Mouse (Mus musculus): ENCODE data around the gene H2-Q2. TPM values are rescaled to one million over a fixed set of nuclear protein-coding genes. Genes with fewer than 3 reads are reported as not detected.
"Not testable (repeated sequence)": the region's sequence is repeated elsewhere in the genome, so short reads cannot be mapped to it uniquely, and the experiment has no call there.

Gene H2-Q2
- polyA plus RNA-seq, 1 experiment from 2014 or later, result 0.52 TPM

DNA sequence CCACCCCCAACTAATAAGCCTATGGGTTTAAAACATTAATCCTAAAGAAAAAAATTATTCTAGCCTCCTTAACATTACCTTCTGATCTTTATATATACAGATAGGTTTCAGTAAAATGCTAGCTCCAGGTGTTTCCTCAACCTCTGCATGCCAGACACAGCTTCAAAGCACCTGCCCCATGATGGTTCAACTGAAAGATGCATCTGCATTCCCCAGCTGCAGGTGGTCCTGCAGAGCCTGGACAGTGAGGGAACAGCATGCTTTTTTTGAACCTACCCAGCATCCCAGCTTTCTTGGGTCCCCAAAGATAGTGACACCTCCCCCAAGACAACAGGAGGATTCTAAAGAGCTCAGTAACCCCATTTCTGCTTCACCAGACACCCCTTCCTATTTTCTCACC, 23.4 kb upstream of the H2-Q2 start:
- peaks cover 21% of the 10 kb centered on the region for H3K27me3 ChIP-seq (ENCODE audit: control insufficient read depth, insufficient read depth, low read length)
- no peak for DNase-seq (ENCODE audit: low spot score)

DNA sequence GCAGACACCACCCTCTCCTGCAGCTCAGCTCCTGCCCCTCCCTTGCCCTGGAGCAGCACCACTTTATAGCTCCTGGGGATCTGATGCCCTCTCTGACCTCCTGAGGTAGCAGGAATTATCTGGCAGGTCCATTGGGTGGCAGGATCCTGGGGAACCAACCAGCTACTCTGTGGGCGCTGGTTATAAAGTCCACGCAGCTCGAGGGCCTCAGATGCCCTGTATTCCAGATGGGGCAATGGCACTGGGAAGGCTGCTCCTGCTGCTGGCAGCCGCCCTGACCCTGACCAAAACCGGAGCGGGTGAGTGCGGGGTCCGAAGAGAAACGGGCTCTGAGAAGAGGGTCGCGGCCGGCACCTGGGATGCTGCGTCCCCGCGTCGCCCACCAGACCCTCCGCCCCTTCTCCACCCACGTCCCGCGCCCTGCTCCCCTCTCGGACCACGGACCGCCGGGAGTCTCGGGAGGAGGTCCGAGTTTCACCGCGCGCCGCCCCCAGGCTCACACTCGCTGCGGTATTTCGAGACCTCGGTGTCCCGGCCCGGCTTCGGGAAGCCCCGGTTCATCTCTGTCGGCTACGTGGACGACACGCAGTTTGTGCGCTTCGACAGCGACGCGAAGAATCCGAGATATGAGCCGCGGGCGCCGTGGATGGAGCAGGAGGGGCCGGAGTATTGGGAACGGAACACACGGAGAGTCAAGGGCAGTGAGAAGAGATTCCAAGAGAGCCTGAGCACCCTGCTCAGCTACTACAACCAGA, 21.5 kb upstream of the H2-Q2 start, which contains the start of gene H2-Q1:
H2-Q1 (plus strand) TSS at position 79 of the 755 bp plus-strand sequence.
- Histone ChIP-seq H3K9ac (ENCODE audit: low read depth, low read length) (no peak within 1 kb of the TSS), H3K4me2 (replicated peaks; ENCODE audit: low read depth, low read length) (peak within 1 kb of the TSS; percentile 59), H3K4me1 (replicated peaks; ENCODE audit: control insufficient read depth, insufficient read depth, low read length) (no peaks in the 10 kb centered on the region), H3K27ac (ENCODE audit: low read depth, low read length) (no peak within 1 kb of the TSS), H3K36me3 (ENCODE audit: control insufficient read depth, insufficient read depth, low read length) (no peaks in the 10 kb centered on the region), H3K4me3 (ENCODE audit: low read depth, low read length) (peak within 1 kb of the TSS; percentile 29), H3K9me3 (ENCODE audit: control insufficient read depth, low read length) (no peaks in the 10 kb centered on the region), H3K27me3 (ENCODE audit: control insufficient read depth, insufficient read depth, low read length) (peaks cover 21% of the 10 kb centered on the region)
- 2% methylated on average over 54 of the region's 55 CpGs for WGBS
- peak; percentile 27 for DNase-seq (ENCODE audit: low spot score)
- ATAC-seq (ENCODE audit: low FRiP score), result no peak

More for the DNA sequence above, 23.4 kb upstream of the H2-Q2 start:
- Histone ChIP-seq H3K4me2 (replicated peaks; ENCODE audit: low read depth, low read length) (no peak overlapping the region), H3K4me3 (ENCODE audit: low read depth, low read length) (no peak overlapping the region), H3K9me3 (ENCODE audit: control insufficient read depth, low read length) (no peaks in the 10 kb centered on the region), H3K9ac (ENCODE audit: low read depth, low read length) (no peak overlapping the region), H3K4me1 (replicated peaks; ENCODE audit: control insufficient read depth, insufficient read depth, low read length) (no peaks in the 10 kb centered on the region), H3K36me3 (ENCODE audit: control insufficient read depth, insufficient read depth, low read length) (no peaks in the 10 kb centered on the region), H3K27ac (ENCODE audit: low read depth, low read length) (no peak overlapping the region)
- ATAC-seq (ENCODE audit: low FRiP score), result no peak

DNA sequence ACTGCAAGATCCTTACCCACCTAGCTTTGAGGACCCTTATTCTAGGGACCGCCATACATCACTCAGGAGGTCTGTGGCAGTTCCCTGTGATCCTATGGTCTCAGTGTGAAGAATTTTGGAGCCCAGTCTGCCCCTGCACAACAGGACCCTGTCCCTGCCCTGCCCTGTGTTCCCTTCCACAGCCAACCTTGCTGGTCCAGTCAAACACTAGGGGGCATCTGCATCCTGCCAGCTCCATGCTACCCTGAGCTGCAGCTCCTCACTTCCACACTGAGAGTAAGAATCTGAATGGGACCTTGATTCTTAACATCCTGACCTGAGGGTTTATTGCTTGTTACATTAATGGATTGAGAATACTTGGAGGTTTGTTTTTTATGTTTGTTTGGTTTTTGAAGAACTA, 16.9 kb upstream of the H2-Q2 start:
- peak; percentile 15 for DNase-seq (ENCODE audit: low spot score)
- not testable (repeated sequence) for H3K4me2 ChIP-seq (replicated peaks; ENCODE audit: low read depth, low read length); H3K4me1 ChIP-seq (replicated peaks; ENCODE audit: control insufficient read depth, insufficient read depth, low read length)

DNA sequence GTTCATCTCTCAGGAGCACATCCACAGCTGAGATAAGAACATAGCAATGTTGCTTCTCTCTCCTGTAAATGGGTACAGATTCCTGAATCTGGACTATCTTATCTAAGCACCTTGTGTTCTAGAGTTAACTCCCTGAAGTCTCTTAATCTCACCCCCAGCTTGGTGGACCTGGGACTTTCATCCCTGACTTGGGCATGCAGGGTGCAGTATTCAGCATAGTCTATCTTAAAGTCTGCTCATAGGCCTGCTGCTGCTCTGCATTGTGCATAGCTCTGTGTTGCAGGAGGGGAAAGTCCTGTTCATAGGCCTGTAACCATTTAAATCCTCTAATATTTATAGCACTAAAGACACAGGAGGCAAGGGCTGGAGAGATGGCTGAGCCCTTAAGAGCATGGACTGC, 16.0 kb upstream of the H2-Q2 start:
- H3K4me3 ChIP-seq (ENCODE audit: low read depth, low read length); H3K4me1 ChIP-seq (replicated peaks; ENCODE audit: control insufficient read depth, insufficient read depth, low read length); H3K27ac ChIP-seq (ENCODE audit: low read depth, low read length); DNase-seq (ENCODE audit: low spot score); H3K9me3 ChIP-seq (ENCODE audit: control insufficient read depth, low read length); ATAC-seq (ENCODE audit: low FRiP score); H3K4me2 ChIP-seq (replicated peaks; ENCODE audit: low read depth, low read length); H3K27me3 ChIP-seq (ENCODE audit: control insufficient read depth, insufficient read depth, low read length); H3K36me3 ChIP-seq (ENCODE audit: control insufficient read depth, insufficient read depth, low read length); H3K9ac ChIP-seq (ENCODE audit: low read depth, low read length): not testable (repeated sequence)

More for the DNA sequence above, 16.9 kb upstream of the H2-Q2 start:
- H3K27ac ChIP-seq (ENCODE audit: low read depth, low read length); H3K9ac ChIP-seq (ENCODE audit: low read depth, low read length); H3K4me3 ChIP-seq (ENCODE audit: low read depth, low read length); ATAC-seq (ENCODE audit: low FRiP score); H3K9me3 ChIP-seq (ENCODE audit: control insufficient read depth, low read length); H3K36me3 ChIP-seq (ENCODE audit: control insufficient read depth, insufficient read depth, low read length): not testable (repeated sequence)
- 61% methylated on average over 1 of the region's 1 CpGs for WGBS
- peaks cover 17% of the 10 kb centered on the region for H3K27me3 ChIP-seq (ENCODE audit: control insufficient read depth, insufficient read depth, low read length)

DNA sequence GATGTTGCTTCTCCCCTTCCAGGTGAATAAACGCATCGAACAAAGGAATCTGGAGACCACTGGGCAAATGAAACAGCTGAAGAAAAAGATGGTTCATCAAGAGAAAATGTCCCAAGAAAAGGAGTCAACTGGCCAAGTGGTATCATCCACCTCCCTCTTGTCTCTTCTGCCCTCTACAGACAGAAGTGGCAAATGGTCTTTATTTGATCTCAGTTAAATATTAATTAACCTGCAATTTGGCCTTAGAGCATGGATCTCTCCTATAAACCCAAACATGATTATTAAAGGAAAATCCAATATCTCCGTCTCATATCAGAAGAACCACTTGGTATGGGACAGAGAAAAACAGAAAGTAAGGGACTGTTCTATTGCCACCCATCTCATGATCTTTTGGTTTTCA, 12.3 kb upstream of the H2-Q2 start:
- H3K4me1 ChIP-seq (replicated peaks; ENCODE audit: control insufficient read depth, insufficient read depth, low read length); H3K9ac ChIP-seq (ENCODE audit: low read depth, low read length); H3K4me2 ChIP-seq (replicated peaks; ENCODE audit: low read depth, low read length); ATAC-seq (ENCODE audit: low FRiP score); H3K36me3 ChIP-seq (ENCODE audit: control insufficient read depth, insufficient read depth, low read length); H3K4me3 ChIP-seq (ENCODE audit: low read depth, low read length); DNase-seq (ENCODE audit: low spot score); H3K9me3 ChIP-seq (ENCODE audit: control insufficient read depth, low read length); H3K27me3 ChIP-seq (ENCODE audit: control insufficient read depth, insufficient read depth, low read length); H3K27ac ChIP-seq (ENCODE audit: low read depth, low read length): not testable (repeated sequence)
- 60% methylated on average over 3 of the region's 3 CpGs for whole genome bisulfite sequencing

DNA sequence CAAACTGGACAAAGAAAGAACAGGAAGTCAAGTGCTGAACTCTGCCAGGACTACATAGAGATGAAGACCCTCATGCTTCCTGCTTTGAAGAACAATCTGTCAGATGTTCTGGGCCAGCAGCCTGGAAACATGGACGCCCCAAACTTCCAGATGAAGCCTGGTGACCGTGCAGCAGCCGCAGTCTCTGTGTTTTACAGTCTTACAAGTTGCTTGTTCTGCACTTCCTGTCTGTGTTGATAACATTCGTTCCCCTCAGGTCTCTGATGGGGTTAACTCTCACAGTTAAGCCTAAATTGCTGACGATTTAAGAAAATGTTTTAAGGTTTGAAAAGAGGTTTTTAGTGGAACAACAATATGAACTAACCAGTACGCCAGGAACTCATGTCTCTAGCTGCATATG, 10.5 kb upstream of the H2-Q2 start:
- not testable (repeated sequence) for H3K9me3 ChIP-seq (ENCODE audit: control insufficient read depth, low read length); H3K4me1 ChIP-seq (replicated peaks; ENCODE audit: control insufficient read depth, insufficient read depth, low read length); H3K4me3 ChIP-seq (ENCODE audit: low read depth, low read length); H3K27ac ChIP-seq (ENCODE audit: low read depth, low read length); H3K4me2 ChIP-seq (replicated peaks; ENCODE audit: low read depth, low read length); H3K27me3 ChIP-seq (ENCODE audit: control insufficient read depth, insufficient read depth, low read length); ATAC-seq (ENCODE audit: low FRiP score); H3K36me3 ChIP-seq (ENCODE audit: control insufficient read depth, insufficient read depth, low read length); H3K9ac ChIP-seq (ENCODE audit: low read depth, low read length); DNase-seq (ENCODE audit: low spot score)
- 81% methylated on average over 6 of the region's 6 CpGs for WGBS

DNA sequence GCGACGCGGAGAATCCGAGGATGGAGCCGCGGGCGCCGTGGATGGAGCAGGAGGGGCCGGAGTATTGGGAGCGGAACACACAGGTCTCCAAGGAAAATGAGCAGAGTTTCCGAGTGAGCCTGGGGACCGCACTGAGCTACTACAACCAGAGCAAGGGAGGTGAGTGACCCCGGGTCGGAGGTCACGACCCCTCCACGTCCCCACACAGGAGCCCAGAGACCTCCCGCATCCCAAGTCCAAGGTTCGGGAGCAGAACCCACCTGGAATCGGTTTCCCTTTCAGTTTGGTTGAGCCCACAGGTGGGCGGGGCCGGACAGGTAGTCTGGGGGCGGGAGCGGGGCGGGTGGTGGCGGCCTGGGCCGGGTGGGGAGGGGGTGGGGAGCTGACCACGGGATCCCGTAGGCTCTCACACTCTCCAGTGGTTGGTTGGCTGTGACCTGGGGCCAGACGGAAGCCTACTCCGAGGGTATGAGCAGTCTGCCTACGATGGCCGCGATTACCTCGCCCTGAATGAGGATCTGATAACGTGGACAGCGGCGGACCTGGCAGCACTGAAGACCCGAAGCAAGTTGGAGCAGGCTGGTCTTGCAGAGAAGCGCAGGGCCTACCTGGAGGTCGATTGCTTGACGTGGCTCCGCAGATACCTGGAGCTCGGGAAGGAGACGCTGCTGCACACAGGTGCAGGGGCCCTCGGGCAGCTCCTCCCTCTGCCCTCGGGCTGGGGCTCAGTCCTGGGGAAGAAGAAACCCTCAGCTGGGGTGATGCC, 852 bp downstream of the H2-Q2 start:
- peak overlapping the region; percentile 78 for H3K4me2 ChIP-seq (replicated peaks; ENCODE audit: low read depth, low read length)
- H3K27me3 ChIP-seq (ENCODE audit: control insufficient read depth, insufficient read depth, low read length), result peaks cover 30% of the 10 kb centered on the region
- 2% methylated on average over 46 of the region's 46 CpGs for WGBS
- no peaks in the 10 kb centered on the region for H3K36me3 ChIP-seq (ENCODE audit: control insufficient read depth, insufficient read depth, low read length)
- peak overlapping the region; percentile 39 for H3K4me3 ChIP-seq (ENCODE audit: low read depth, low read length)
- H3K27ac ChIP-seq (ENCODE audit: low read depth, low read length), result no peak overlapping the region
- DNase-seq (ENCODE audit: low spot score) (peak; percentile 20), ATAC-seq (ENCODE audit: low FRiP score) (no peak)
- H3K4me1 ChIP-seq (replicated peaks; ENCODE audit: control insufficient read depth, insufficient read depth, low read length), result peaks cover 8% of the 10 kb centered on the region; the same call in 1 of the 2 replicates
- no peaks in the 10 kb centered on the region for H3K9me3 ChIP-seq (ENCODE audit: control insufficient read depth, low read length)
- peak overlapping the region; percentile 53; the same call in 1 of the 2 replicates for H3K9ac ChIP-seq (ENCODE audit: low read depth, low read length)

DNA sequence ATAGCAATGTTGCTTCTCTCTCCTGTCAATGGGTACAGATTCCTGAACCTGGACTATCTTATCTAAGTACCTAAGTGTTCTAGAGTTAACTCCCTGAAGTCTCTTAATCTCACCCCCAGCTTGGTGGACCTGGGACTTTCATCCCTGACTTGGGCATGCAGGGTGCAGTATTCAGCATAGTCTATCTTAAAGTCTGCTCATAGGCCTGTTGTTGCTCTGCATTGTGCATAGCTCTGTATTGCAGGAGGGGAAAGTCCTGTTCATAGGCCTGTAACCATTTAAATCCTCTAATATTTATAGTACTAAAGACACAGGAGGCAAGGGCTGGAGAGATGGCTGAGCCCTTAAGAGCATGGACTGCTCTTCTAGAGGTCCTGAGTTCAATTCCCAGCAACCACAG, 5.6 kb downstream of the H2-Q2 start:
- H3K36me3 ChIP-seq (ENCODE audit: control insufficient read depth, insufficient read depth, low read length); ATAC-seq (ENCODE audit: low FRiP score); H3K4me3 ChIP-seq (ENCODE audit: low read depth, low read length); H3K9me3 ChIP-seq (ENCODE audit: control insufficient read depth, low read length); DNase-seq (ENCODE audit: low spot score); H3K4me1 ChIP-seq (replicated peaks; ENCODE audit: control insufficient read depth, insufficient read depth, low read length); H3K4me2 ChIP-seq (replicated peaks; ENCODE audit: low read depth, low read length); H3K9ac ChIP-seq (ENCODE audit: low read depth, low read length); H3K27ac ChIP-seq (ENCODE audit: low read depth, low read length): not testable (repeated sequence)
- peaks cover 12% of the 10 kb centered on the region for H3K27me3 ChIP-seq (ENCODE audit: control insufficient read depth, insufficient read depth, low read length)

DNA sequence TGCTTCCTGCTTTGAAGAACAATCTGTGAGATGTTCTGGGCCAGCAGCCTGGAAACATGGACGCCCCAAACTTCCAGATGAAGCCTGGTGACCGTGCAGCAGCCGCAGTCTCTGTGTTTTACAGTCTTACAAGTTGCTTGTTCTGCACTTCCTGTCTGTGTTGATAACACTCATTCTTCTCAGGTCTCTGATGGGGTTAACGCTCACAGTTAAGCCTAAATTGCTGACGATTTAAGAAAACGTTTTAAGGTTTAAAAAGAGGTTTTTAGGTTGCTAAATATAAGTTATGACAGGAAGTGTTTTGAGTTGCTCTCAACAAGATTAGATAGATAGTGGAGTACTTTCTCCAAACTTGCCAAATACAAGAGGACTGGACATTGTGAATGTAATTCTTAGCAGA, 11.2 kb downstream of the H2-Q2 start:
- H3K4me1 ChIP-seq (replicated peaks; ENCODE audit: control insufficient read depth, insufficient read depth, low read length); H3K27me3 ChIP-seq (ENCODE audit: control insufficient read depth, insufficient read depth, low read length); DNase-seq (ENCODE audit: low spot score); H3K9me3 ChIP-seq (ENCODE audit: control insufficient read depth, low read length); H3K4me3 ChIP-seq (ENCODE audit: low read depth, low read length); H3K4me2 ChIP-seq (replicated peaks; ENCODE audit: low read depth, low read length); H3K36me3 ChIP-seq (ENCODE audit: control insufficient read depth, insufficient read depth, low read length); ATAC-seq (ENCODE audit: low FRiP score); H3K27ac ChIP-seq (ENCODE audit: low read depth, low read length); H3K9ac ChIP-seq (ENCODE audit: low read depth, low read length): not testable (repeated sequence)
- 78% methylated on average over 6 of the region's 6 CpGs for WGBS

Measured in hindbrain, embryonic 11.5 days (tissue).